ENCODE assay signal across 17 mouse cellular contexts in genomic region chr11:53067699-53068478, GRCm38 (mm10).
DNase-seq lines count a peak whose midpoint lies in the region; ATAC-seq lines count a peak whose summit lies in the region.
"Had no signal": no experiment of that assay in that cellular context is flagged by ENCODE, and none has a peak within 500 bp of the region (broad histone marks: within the 10 kb centered on the region; RNA-seq: fewer than 3 reads in every experiment).

No protein-coding gene starts in this region.

- H3K27me3 ChIP-seq in heart, embryonic 10.5 days (ENCODE audit: insufficient read depth, poor library complexity, severe bottlenecking): no peaks in the 10 kb centered on the region
- no peaks in the 10 kb centered on the region for H3K27me3 ChIP-seq in neural tube, embryonic 11.5 days (ENCODE audit: control insufficient read depth, insufficient read depth, low read length)
- H3K27me3 ChIP-seq in neural tube, embryonic 15.5 days (replicated peaks): peaks cover 4% of the 10 kb centered on the region
- H3K27me3 ChIP-seq in midbrain, embryonic 11.5 days (ENCODE audit: control insufficient read depth, insufficient read depth, low read length): peaks cover 2% of the 10 kb centered on the region; the same call in 1 of the 2 replicates
- H3K27me3 ChIP-seq: kidney, embryonic 15.5 days had no signal

- no peak for ATAC-seq in neural tube, embryonic 11.5 days (ENCODE audit: insufficient read depth, low FRiP score, low TSS enrichment)
- no peak for ATAC-seq in neural tube, embryonic 15.5 days (ENCODE audit: low FRiP score)
- peak; percentile 62; the same call in 1 of the 2 replicates for ATAC-seq in midbrain, embryonic 11.5 days (ENCODE audit: low FRiP score)
- ATAC-seq in erythroblast, adult 5-6 weeks (replicated peaks; ENCODE audit: low FRiP score, poor library complexity, severe bottlenecking): no peak

- peaks cover 33% of the 10 kb centered on the region for H3K4me1 ChIP-seq in heart, embryonic 10.5 days
- no peaks in the 10 kb centered on the region for H3K4me1 ChIP-seq in neural tube, embryonic 11.5 days (ENCODE audit: control insufficient read depth, insufficient read depth, low read length)
- H3K4me1 ChIP-seq in neural tube, embryonic 15.5 days: peaks cover 14% of the 10 kb centered on the region; the same call in 1 of the 2 replicates
- peaks cover 2% of the 10 kb centered on the region for H3K4me1 ChIP-seq in midbrain, embryonic 11.5 days (ENCODE audit: control insufficient read depth, insufficient read depth, low read length)

- no peak for DNase-seq in heart, embryonic 10.5 days (ENCODE audit: low spot score)
- no peak for DNase-seq in heart, postnatal 14 days
- DNase-seq in neural tube, embryonic 11.5 days (ENCODE audit: low spot score): peak; percentile 51
- peak; percentile 85 for DNase-seq in midbrain, embryonic 11.5 days (ENCODE audit: low spot score, missing footprints)
- peak; percentile 88 for DNase-seq in retina, postnatal 1 day
- DNase-seq in cerebellum, postnatal 10 days: no peak
- DNase-seq: adrenal gland, postnatal 10 days; cerebellum, adult 11-12 months; gastrocnemius, postnatal 10 days; heart, adult 18-20 months; left cerebral cortex, postnatal 4 days; thymus, postnatal 36 days had no signal

- H3K9me3 ChIP-seq in heart, embryonic 10.5 days: no peaks in the 10 kb centered on the region
- no peaks in the 10 kb centered on the region for H3K9me3 ChIP-seq in neural tube, embryonic 11.5 days (ENCODE audit: control insufficient read depth, low read length)
- H3K9me3 ChIP-seq in neural tube, embryonic 15.5 days (replicated peaks): no peaks in the 10 kb centered on the region
- H3K9me3 ChIP-seq in midbrain, embryonic 11.5 days (ENCODE audit: control insufficient read depth, low read length): no peaks in the 10 kb centered on the region
- H3K9me3 ChIP-seq: kidney, embryonic 15.5 days had no signal

- WGBS in heart, embryonic 10.5 days: 51% methylated on average over 14 of the region's 14 CpGs
- 44% methylated on average over 14 of the region's 14 CpGs for WGBS in neural tube, embryonic 11.5 days
- 25% methylated on average over 14 of the region's 14 CpGs for WGBS in neural tube, embryonic 15.5 days
- WGBS in midbrain, embryonic 11.5 days: 24% methylated on average over 14 of the region's 14 CpGs

- H3K4me2 ChIP-seq in neural tube, embryonic 11.5 days (ENCODE audit: low read depth): no peak overlapping the region
- no peak overlapping the region for H3K4me2 ChIP-seq in neural tube, embryonic 15.5 days
- H3K4me2 ChIP-seq in midbrain, embryonic 11.5 days: no peak overlapping the region
- H3K4me2 ChIP-seq: kidney, embryonic 15.5 days had no signal

- H3K27ac ChIP-seq in heart, embryonic 10.5 days: peak overlapping the region; percentile 44; the same call in 1 of the 2 replicates
- no peak overlapping the region for H3K27ac ChIP-seq in neural tube, embryonic 11.5 days (ENCODE audit: low read depth, low read length)
- no peak overlapping the region for H3K27ac ChIP-seq in neural tube, embryonic 15.5 days (replicated peaks)
- no peak overlapping the region for H3K27ac ChIP-seq in midbrain, embryonic 11.5 days (ENCODE audit: low read depth, low read length)
- H3K27ac ChIP-seq: kidney, embryonic 15.5 days; layer of hippocampus, adult 2 months; liver, embryonic 14.5 days had no signal

- no peak overlapping the region; the same call in 1 of the 2 replicates for H3K9ac ChIP-seq in neural tube, embryonic 11.5 days (ENCODE audit: low read length)
- H3K9ac ChIP-seq in neural tube, embryonic 15.5 days (replicated peaks): no peak overlapping the region
- H3K9ac ChIP-seq in midbrain, embryonic 11.5 days (ENCODE audit: low read length): no peak overlapping the region
- H3K9ac ChIP-seq: kidney, embryonic 15.5 days; liver, embryonic 14.5 days had no signal

- no peaks in the 10 kb centered on the region for H3K36me3 ChIP-seq in heart, embryonic 10.5 days
- H3K36me3 ChIP-seq in neural tube, embryonic 11.5 days (ENCODE audit: control insufficient read depth, insufficient read depth, low read length): no peaks in the 10 kb centered on the region
- no peaks in the 10 kb centered on the region for H3K36me3 ChIP-seq in neural tube, embryonic 15.5 days
- no peaks in the 10 kb centered on the region for H3K36me3 ChIP-seq in midbrain, embryonic 11.5 days (ENCODE audit: control insufficient read depth, insufficient read depth, low read length)
- H3K36me3 ChIP-seq: kidney, embryonic 15.5 days had no signal

- intact Hi-C loops in heart, postnatal 14 days (cut with DNase I): no loop called here

- H3K4me3 ChIP-seq in heart, embryonic 10.5 days: no peak overlapping the region
- no peak overlapping the region for H3K4me3 ChIP-seq in neural tube, embryonic 11.5 days (ENCODE audit: low read depth, low read length)
- no peak overlapping the region for H3K4me3 ChIP-seq in neural tube, embryonic 15.5 days (replicated peaks)
- no peak overlapping the region for H3K4me3 ChIP-seq in midbrain, embryonic 11.5 days (ENCODE audit: low read depth, low read length)
- H3K4me3 ChIP-seq: kidney, embryonic 15.5 days; layer of hippocampus, adult 2 months had no signal

Comparison
In these comparisons a context has a peak if more than half of its experiments do, and no peak if none do; other contexts are left out.
1. DNase-seq: peak in neural tube, embryonic 11.5 days (single experiment), midbrain, embryonic 11.5 days (single experiment) and retina, postnatal 1 day (single experiment); none in heart, embryonic 10.5 days (single experiment), heart, postnatal 14 days (0 of 2) and cerebellum, postnatal 10 days (0 of 2).